Mouse (Mus musculus): Measurements from ENCODE around the gene Mef2b.

Gene Mef2b

DNA sequence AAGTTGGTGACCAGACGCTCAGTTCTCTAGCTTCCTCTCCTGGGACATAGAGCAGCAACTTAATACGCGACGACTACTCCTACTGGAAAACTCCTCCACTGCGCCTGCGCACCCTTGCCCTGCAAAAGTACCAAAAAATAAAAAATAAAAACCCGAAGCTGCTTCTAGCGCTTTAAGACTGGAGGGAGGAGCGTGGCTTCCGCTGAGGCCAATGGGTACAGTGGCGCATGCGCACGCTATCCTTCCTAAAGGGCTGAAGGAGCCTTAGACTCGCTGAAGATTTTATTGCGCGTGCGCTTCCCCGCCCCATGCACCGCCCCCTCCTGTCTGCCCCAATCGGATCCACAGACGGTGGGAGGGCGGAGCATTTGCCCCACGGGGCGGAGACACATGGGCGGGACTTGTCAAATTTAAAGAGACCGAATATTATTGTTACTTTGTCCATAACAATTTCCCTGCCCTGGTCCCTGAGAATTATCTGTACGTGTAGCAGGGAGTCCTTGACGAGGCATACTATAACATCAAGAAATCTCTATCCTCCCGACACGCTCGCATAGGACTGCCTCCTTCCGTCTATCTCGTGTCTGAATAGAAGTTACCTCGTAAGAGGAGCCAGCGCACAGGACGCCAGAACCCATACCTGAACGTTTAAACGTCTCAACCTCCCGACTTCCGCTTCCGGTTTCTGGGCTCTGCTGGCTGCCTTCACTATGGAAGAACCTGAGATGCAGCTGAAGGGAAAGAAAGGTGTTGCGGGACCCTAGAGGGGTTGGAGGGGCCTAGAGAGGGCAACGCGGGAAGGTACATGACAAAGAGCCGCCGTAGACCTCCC is at the start of gene Mef2b, which contains the start of the genes Rfxank and Borcs8:
Mef2b (plus strand) TSS at position 686 of the 832 bp plus-strand sequence.
Rfxank (minus strand) TSS at position 129 of the 832 bp plus-strand sequence.
Borcs8 (plus strand) TSS at position 474 of the 832 bp plus-strand sequence.
- DNase-seq (ENCODE audit: low spot score) = peak; percentile 99

DNA sequence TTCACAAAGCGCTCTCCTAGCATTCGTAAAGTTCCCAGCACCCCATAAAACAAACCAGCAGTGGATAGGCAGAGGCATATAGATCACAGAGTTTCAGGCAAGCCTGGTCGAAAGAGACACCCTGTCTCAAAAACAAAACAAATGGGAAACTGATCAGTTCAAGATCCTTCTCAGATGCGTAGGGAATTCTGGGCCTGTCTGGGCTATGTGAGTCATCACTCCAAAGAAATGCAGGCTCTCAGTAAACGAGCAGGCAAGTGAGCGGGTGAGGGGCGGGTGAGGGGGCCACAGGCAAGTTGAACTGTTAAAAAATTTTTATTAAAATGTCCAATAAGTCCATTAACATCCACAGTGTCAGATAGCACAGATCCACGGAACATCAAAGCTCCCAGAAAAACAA is 46.7 kb upstream of the Mef2b start:
- no peak for DNase-seq (ENCODE audit: low spot score)

GRCm38 (mm10) chr8:70099276-70099675 is 40.2 kb upstream of the Mef2b start:
- no peak for DNase-seq (ENCODE audit: low spot score)

DNA sequence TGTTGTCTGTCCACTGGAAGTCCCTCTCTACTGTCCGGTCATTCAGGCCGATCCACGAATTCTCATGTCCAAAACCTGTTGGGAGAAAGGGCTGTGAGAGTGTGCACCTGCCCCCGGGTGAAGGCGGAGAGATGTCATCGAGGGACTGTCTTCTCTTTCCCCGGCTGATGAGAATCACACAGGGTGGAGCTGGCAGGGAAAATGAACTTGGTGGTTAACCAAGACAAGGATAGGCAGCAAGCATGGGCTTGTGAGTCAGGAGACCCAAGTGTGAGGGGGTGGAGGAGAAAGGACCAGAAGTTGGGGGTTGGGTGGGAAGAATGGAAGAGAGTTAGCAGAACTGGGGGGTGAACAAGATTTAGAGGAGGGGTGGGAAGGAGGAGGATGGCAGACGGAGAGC is 39.3 kb upstream of the Mef2b start:
- DNase-seq (ENCODE audit: low spot score) = no peak

- peak; percentile 45 for DNase-seq (ENCODE audit: low spot score)
Observed at GRCm38 (mm10) chr8:70104506-70104905, 35.0 kb upstream of the Mef2b start.

DNA sequence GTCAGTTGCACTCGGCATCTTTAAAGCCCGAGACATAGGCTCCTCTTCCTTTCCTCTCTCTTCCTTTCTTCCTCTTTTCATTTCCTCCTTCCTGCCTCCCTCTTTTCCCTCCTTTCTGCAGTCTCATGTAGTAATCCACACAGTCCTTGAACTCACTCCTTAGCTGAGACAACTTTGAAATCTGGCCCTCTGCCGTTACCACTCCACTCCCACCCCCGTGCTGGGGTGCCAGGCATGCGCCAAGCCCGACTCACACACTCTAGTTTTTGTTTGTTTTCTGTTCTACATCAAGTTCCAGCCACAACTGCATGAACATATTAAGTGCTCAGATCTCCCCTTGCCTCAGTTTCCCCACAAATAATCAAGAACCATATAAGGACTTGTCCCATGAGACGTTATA is 34.6 kb upstream of the Mef2b start:
- no peak for DNase-seq (ENCODE audit: low spot score)

DNA sequence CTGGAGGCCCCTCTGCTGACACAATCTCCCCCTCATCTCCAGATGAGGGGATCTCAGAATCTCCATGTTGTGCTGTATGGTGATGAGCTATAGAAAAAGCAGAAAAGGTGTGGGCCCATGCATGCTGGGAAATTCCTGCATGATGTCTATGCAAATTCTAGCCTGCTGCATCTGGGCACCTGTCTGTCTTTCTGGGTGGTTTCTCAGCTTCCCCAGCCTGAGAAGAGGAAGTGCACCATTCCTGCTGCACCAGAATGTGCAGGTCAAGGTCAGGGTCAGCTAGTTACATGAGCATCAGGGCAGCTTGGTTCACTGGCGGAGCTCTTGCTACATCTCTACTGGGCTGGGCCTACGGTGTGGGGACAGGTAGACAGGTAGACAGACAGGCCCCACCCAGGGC is 29.1 kb upstream of the Mef2b start:
- no peak for DNase-seq (ENCODE audit: low spot score)

GRCm38 (mm10) chr8:70111192-70111795 is 28.2 kb upstream of the Mef2b start:
- DNase-seq (ENCODE audit: low spot score) = no peak

DNA sequence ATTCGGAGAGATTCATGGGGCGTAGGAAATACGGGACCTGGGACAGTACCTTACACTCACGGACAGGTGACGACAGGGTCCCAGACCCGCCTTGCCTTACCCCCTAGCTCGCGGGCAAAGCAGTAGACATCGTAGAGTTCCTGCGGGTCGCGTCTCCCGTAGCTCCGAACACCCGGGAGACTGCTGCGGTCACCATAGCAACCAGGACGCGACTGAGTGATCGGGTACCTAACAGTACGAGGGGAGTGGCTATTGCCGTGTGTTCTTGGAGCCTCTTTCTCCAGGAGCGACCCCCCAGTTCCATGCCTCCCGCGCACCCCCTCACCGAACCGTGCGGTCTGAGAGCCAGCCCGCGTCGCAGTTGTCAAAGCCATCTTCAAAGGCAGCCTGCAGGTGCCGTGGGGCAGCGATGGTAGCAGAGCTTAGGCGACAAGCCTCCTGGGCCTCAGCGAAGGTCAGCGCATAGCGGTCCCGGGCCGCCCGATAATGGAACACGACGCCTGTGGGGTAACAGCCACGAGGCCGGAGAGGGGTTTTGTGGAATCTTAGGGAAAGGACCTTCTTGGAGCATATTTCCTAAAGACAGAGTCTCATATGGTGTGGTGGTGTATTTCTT is 27.0 kb upstream of the Mef2b start:
- peak; percentile 39 for DNase-seq (ENCODE audit: low spot score)

DNA sequence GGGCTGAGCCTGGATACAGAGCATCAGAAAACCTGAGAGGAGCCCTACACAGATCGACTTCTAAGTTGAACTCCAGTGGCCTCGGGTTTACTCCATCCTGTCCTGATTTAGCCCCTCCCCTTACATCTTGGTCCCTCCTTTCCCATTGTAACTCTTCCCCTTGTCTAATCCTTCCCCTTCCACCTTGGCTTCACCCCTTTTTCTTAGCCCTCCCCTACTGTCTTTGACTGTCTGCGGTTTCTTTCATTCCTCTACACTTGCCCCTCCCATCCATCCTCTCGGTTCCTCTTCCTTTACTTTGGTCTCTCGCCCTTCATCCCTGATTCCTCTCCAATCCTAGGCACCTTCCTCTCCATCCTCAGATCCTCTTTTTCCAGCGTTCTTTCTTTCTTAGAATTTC is 25.0 kb upstream of the Mef2b start:
- DNase-seq (ENCODE audit: low spot score) = no peak

- DNase-seq (ENCODE audit: low spot score) = no peak
Observed at GRCm38 (mm10) chr8:70114892-70115291, 24.6 kb upstream of the Mef2b start.

GRCm38 (mm10) chr8:70117611-70118010 is 21.9 kb upstream of the Mef2b start:
- DNase-seq (ENCODE audit: low spot score) = peak; percentile 78

GRCm38 (mm10) chr8:70118726-70119700 is 20.5 kb upstream of the Mef2b start:
- DNase-seq (ENCODE audit: low spot score) = peak; percentile 71

DNA sequence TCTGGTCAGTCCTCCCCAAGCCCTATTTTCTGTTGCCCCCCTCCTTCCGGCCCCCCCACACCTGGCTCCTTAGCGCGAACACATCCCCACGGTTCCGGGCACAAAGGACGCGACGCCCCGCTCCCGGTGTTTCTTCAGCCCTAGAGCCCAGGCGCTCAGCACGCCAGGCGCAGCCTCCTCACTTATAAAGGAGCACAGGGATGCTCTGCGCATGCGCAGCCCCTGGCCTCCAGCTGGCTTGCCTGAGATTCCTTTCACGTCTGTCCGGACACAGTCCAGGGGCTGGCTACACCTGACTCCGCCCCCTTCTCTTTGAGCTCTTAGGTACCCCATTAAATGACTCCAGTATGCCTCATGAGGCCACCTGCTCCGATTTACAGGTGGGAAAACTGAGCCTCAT is 18.8 kb upstream of the Mef2b start, which contains the start of gene Ncan:
Ncan (minus strand) TSS at position 207 of the 400 bp plus-strand sequence.
- peak; percentile 89 for DNase-seq (ENCODE audit: low spot score)

- DNase-seq (ENCODE audit: low spot score) = no peak
Observed at GRCm38 (mm10) chr8:70122863-70123262, 16.6 kb upstream of the Mef2b start.

GRCm38 (mm10) chr8:70124992-70125391 is 14.5 kb upstream of the Mef2b start:
- DNase-seq (ENCODE audit: low spot score) = no peak

DNA sequence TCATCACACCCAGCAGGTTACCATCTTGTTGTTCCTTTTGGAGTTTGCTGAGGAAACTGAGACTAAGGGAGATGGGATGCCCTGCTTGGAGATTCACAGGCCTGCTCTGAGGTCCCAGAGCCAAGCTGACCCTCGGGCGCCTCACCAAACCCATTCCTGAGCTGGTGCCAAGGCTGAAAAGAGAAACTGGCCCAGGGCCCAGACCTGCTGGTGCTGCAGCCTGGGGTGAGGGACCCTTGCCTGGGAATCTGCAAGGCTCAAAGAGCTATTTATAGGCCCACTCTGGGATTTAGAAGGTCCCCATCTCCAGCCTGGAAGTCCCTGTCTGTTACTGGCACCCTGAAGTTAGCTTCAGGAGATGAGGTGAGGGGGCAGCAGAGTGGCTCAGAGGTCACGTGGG is 11.1 kb upstream of the Mef2b start:
- DNase-seq (ENCODE audit: low spot score) = no peak

DNA sequence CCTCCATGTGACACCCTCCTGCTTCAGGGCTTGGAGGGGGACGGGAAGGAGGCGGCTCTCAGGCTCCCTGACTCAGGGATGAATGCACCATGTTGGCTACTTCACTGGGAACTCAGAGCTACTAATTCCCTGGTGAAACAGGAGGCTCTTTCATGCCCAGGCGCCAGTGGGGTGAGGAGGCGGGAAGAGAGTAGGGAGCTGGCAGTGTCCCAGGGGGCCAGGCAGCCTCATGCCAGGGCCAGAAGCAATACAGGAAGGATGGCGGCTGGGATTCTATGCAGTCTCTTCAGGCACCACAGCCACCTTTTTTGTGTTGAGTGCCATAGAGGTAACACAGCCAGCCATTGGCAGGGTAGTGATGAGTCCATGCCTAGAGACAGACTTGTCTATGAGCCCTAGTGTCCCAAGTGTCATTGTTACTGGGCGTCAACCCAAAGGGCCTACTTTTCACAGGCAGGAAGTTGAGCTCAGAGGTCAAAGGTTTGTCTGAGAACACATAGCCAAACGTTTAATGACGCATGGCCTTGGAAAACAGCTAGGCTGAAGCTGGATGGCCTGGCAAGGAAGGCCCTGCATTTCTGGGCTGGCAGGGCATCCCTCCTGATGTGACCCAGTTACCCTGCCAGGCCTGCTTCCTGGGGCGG is 10.1 kb upstream of the Mef2b start:
- no peak for DNase-seq (ENCODE audit: low spot score)

DNA sequence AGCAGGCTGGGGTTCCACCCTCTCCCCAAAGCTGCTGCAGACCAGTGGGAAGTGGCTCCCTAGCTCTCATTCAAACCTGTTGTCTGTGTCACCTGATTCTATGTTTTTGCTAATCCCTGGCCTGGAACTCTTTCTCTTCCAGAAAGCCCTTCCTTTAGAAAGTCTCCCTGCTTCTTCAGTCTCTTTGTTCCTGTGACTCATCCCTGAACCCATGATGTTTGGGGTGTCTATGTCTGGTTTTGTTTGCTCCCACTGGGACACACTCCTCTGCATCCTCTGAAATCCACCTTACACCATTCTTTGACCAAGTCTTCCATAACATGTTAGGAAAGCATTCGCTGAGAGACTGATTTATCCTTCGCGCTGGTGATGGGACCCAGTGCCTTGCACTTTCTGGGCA is 9.4 kb upstream of the Mef2b start:
- DNase-seq (ENCODE audit: low spot score) = no peak

DNA sequence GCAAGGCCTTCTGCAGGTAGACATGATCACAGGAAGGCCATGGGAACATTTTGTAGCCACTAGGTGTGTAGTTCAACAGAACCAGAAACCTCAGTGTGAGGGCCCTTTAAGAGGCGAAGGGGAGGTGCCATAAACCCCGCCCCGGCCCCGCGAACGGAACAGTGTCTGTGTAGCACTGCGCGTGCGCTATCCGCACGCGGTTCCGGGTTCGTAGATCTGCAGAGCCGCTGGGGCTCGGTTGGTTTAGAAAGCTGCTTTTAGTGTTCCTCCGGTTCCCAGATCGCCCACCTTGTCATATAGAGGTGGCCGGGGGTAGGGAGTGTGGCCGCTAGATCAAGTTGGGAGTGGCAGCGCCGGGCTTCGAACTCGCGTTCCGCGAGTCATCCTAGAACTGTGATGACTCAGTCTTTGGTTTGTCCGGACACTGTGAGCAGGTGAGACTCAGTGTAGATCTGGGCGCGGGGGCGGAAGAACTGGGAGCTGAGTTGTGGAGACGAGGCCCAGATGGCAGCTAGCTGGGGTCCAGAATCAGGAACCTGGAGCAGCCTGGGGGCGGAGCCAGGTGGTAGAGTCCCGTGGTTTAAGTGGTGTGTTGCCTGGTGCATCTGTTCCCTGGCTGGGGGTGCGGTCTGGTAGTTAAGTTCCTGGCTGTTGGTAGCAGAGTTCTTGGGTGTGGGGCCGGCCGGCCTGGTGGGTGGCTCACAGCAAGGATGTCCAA is 8.2 kb upstream of the Mef2b start, which contains the start of gene Nr2c2ap:
Nr2c2ap (plus strand) TSS at position 168 of the 718 bp plus-strand sequence.
- DNase-seq (ENCODE audit: low spot score) = peak; percentile 93

All from embryo, embryonic 10.5 days (tissue).